Comparison of ENCODE assay signal across 8 mouse cellular contexts in genomic region chr7:125393654-125394346, GRCm38 (mm10). TPM values are rescaled to one million over a fixed set of nuclear protein-coding genes. Genes with fewer than 3 reads are reported as not detected.
A peak's percentile ranks its signal among the peaks of the same experiment; 100 is the strongest.
DNase-seq lines count a peak whose midpoint lies in the region; ATAC-seq and TF ChIP-seq lines count a peak whose summit lies in the region.

No protein-coding gene starts in this region.

- peak; percentile 94 for TF ChIP-seq CTCF in intestine, postnatal 0 days (IDR thresholded peaks at IDR 0.05; ENCODE audit: low read depth)

- ATAC-seq in intestine, postnatal 0 days = peak; percentile 82
- ATAC-seq in midbrain, embryonic 11.5 days (ENCODE audit: low FRiP score) = peak; percentile 91

- no peak overlapping the region for H3K27ac ChIP-seq in intestine, postnatal 0 days (ENCODE audit: low read depth, low read length)
- no peak overlapping the region for H3K27ac ChIP-seq in midbrain, embryonic 11.5 days (ENCODE audit: low read depth, low read length)

- no peaks in the 10 kb centered on the region for H3K4me1 ChIP-seq in intestine, postnatal 0 days (replicated peaks; ENCODE audit: control insufficient read depth, insufficient read depth, low read length)
- H3K4me1 ChIP-seq in midbrain, embryonic 11.5 days (ENCODE audit: control insufficient read depth, insufficient read depth, low read length) = no peaks in the 10 kb centered on the region

- H3K4me3 ChIP-seq in intestine, postnatal 0 days (ENCODE audit: low read depth, low read length) = peak overlapping the region; percentile 30
- H3K4me3 ChIP-seq in midbrain, embryonic 11.5 days (ENCODE audit: low read depth, low read length) = peak overlapping the region; percentile 36

- H3K9me3 ChIP-seq in intestine, postnatal 0 days (ENCODE audit: control insufficient read depth) = no peaks in the 10 kb centered on the region
- H3K9me3 ChIP-seq in midbrain, embryonic 11.5 days (ENCODE audit: control insufficient read depth, low read length) = no peaks in the 10 kb centered on the region

- under 1% methylated on average over 33 of the region's 33 CpGs for WGBS in intestine, postnatal 0 days
- 1% methylated on average over 29 of the region's 33 CpGs for WGBS in midbrain, embryonic 11.5 days

- no peak overlapping the region for H3K9ac ChIP-seq in intestine, postnatal 0 days (ENCODE audit: low read depth, low read length)
- peak overlapping the region; percentile 66 for H3K9ac ChIP-seq in midbrain, embryonic 11.5 days (ENCODE audit: low read length)

- no peaks in the 10 kb centered on the region for H3K36me3 ChIP-seq in intestine, postnatal 0 days (ENCODE audit: control insufficient read depth, insufficient read depth)
- H3K36me3 ChIP-seq in midbrain, embryonic 11.5 days (ENCODE audit: control insufficient read depth, insufficient read depth, low read length) = no peaks in the 10 kb centered on the region

- peak overlapping the region; percentile 65 for H3K4me2 ChIP-seq in intestine, postnatal 0 days (replicated peaks; ENCODE audit: low read depth)
- H3K4me2 ChIP-seq in midbrain, embryonic 11.5 days = peak overlapping the region; percentile 67

- 0 out of 2 replicates have a peak, but pooled peaks cover 2% of the 10 kb centered on the region for H3K27me3 ChIP-seq in intestine, postnatal 0 days (replicated peaks; ENCODE audit: control insufficient read depth, insufficient read depth, low read length)
- no peaks in the 10 kb centered on the region for H3K27me3 ChIP-seq in midbrain, embryonic 11.5 days (ENCODE audit: control insufficient read depth, insufficient read depth, low read length)

- peak; percentile 85 for DNase-seq in adrenal gland, adult 8-10 months
- peak; percentile 90 for DNase-seq in embryo, embryonic 11.5 days (ENCODE audit: low read depth, low spot score)
- DNase-seq in gastrocnemius, postnatal 4 days (ENCODE audit: low spot score in 2 of 2) = peak; percentile 94
- peak; percentile 93 to 96 for DNase-seq in left cerebral cortex, postnatal 36 days (ENCODE audit: low spot score in 2 of 2)
- DNase-seq in midbrain, embryonic 11.5 days (ENCODE audit: low spot score, missing footprints) = peak; percentile 100
- peak; percentile 99 for DNase-seq in right cerebral cortex, postnatal 4 days
- peak; percentile 82 for DNase-seq in yolk sac, embryonic 10.5 days (ENCODE audit: low spot score)

- intact Hi-C loops in left cerebral cortex, postnatal 36 days (cut with DNase I) = loop anchor here (2.0 to 5.0 kb wide), 6 partner anchors 213 to 1866 kb away; partner anchors contain the start of gene Hs3st4

RNA-seq across cellular contexts. Expression of gene Kdm8, which starts 50.7 kb away (rescaled TPM):
- 1 to 10 TPM; 4.8 to 8.5 (median 6.2) TPM for total RNA-seq in adrenal gland, adult 8-10 months (2022)
- total RNA-seq in gastrocnemius, postnatal 4 days (2021) = 1 to 10 TPM; 4.6 to 5.0 TPM
- 3.3 and 3.5 TPM in 2 replicates for polyA plus RNA-seq in intestine, postnatal 0 days (2015; fragmentation: Nextera tagmentation; extraction: Ambion mirVana)
- 1 to 10 TPM; 4.1 to 5.1 TPM for total RNA-seq in left cerebral cortex, postnatal 36 days (2021)
- 9.5 TPM in 2 replicates for polyA plus RNA-seq in midbrain, embryonic 11.5 days (2014; fragmentation: Nextera tagmentation; extraction: Ambion mirVana)
